Mouse (Mus musculus) lung, embryonic 16.5 days (tissue): ENCODE data around the gene Epas1. TPM values are rescaled to one million over a fixed set of nuclear protein-coding genes. Genes with fewer than 3 reads are reported as not detected.

Experiments
- ATAC-seq: fragments of 200-750 bp; cut with Nextera tagmentation; 2 replicates; pipeline ENCODE4 v1.8.0; 2017; ENCODE audit warnings: low read depth, mild to moderate bottlenecking, moderate library complexity
- H3K27ac ChIP-seq: fragments of 300-500 bp; sonication (generic); 2 replicates; pipeline ENCODE4 v1.5.1; 2014; ENCODE audit warnings: mild to moderate bottlenecking, control low read depth, low read length
- H3K27me3 ChIP-seq: fragments of 300-500 bp; sonication (generic); 2 replicates; pipeline ENCODE4 v1.6.1; 2014; ENCODE audit warnings: low read depth, low read length, mixed read lengths; ENCODE audit not compliant: control insufficient read depth, insufficient read depth
- H3K36me3 ChIP-seq: fragments of 300-500 bp; sonication (generic); 2 replicates; pipeline ENCODE4 v1.6.1; 2014; ENCODE audit warnings: low read length; ENCODE audit not compliant: control insufficient read depth, insufficient read depth
- H3K4me1 ChIP-seq: fragments of 300-500 bp; sonication (generic); replicated peaks from 2 replicates; pipeline ENCODE4 v1.6.1; 2014; ENCODE audit warnings: low read length, mixed read lengths; ENCODE audit not compliant: control insufficient read depth, insufficient read depth
- H3K4me2 ChIP-seq: fragments of 300-500 bp; sonication (generic); 2 replicates; pipeline ENCODE4 v1.6.1; 2014; ENCODE audit warnings: low read depth, low read length, control low read depth
- H3K4me3 ChIP-seq: fragments of 300-500 bp; sonication (generic); 2 replicates; pipeline ENCODE4 v1.5.1; 2014; ENCODE audit warnings: mild to moderate bottlenecking, low read length, control low read depth
- H3K9ac ChIP-seq: fragments of 300-500 bp; sonication (generic); 2 replicates; pipeline ENCODE4 v1.6.1; 2014; ENCODE audit warnings: low read length, control low read depth
- H3K9me3 ChIP-seq: fragments of 300-500 bp; sonication (generic); 2 replicates; pipeline ENCODE4 v1.6.1; 2016; ENCODE audit warnings: low read length; ENCODE audit not compliant: control insufficient read depth
- WGBS: fragments of 180-500 bp; shearing (Covaris S2); extraction: QIAGEN DNeasy Blood & Tissue Kit; methylation state at CpG from one replicate; pipeline ENCODE4 v1.1.7; 2014; 5-methylcytosine and 5-hydroxymethylcytosine counted together
- polyA plus RNA-seq: library from polyadenylated mRNA; unstranded; fragments of >200 nt; fragmentation: Nextera tagmentation; extraction: Ambion mirVana; gene quantifications from 2 replicates; pipeline ENCODE4 v1.2.1, GENCODE M21; 2015

Gene Epas1
- polyA plus RNA-seq, 1 experiment from 2014 or later = 14.5 TPM

DNA sequence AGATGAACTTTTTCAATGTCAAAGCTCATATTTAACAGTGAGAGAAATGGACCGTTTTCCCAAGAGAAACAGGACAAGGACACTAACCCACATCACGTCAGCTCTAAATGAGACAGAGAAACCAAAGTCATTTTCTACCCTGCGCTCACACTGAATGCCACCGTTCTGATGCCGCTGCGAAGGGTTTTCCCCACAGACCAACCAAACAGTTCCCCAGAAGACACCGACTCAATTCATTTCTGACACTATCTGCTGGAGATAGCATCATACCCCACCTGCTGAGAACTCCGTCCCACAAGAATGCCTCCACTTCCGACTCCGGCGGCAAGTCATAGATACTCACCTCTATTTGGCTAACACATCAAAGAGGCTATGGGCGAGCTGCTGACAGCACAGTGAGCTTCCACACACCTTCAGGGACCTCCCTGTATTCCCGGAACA lies 99.1 kb downstream of the Epas1 start:
- H3K36me3 ChIP-seq = no peaks in the 10 kb centered on the region
- no peak for ATAC-seq
- no peaks in the 10 kb centered on the region for H3K27me3 ChIP-seq
- no peak overlapping the region for H3K4me3 ChIP-seq
- no peak overlapping the region for H3K27ac ChIP-seq
- H3K9me3 ChIP-seq = no peaks in the 10 kb centered on the region
- no peak overlapping the region for H3K9ac ChIP-seq
- 57% methylated on average over 13 of the region's 13 CpGs for WGBS
- no peaks in the 10 kb centered on the region for H3K4me1 ChIP-seq
- H3K4me2 ChIP-seq = no peak overlapping the region

DNA sequence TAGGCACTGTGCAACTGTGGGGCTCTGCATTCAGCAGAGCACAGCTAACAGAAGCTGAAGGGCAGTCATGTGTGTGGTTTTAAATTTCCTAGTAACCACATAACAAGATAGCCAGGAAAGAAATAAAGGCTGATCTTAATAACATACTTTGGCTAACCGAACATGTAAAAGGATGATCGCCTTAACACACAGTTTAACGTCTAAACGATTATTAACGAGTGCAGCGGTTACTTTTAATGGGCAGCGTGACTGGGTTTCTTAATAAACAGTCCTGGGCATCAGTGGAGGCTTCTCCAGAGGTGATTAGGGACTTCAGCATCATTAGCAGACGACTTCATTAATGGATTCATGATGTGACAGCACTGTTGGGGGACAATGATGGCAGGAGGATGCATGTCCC lies 117.1 kb downstream of the Epas1 start:
- Histone ChIP-seq H3K4me2 (no peak overlapping the region), H3K27ac (no peak overlapping the region), H3K9me3 (no peaks in the 10 kb centered on the region), H3K36me3 (no peaks in the 10 kb centered on the region), H3K9ac (no peak overlapping the region), H3K27me3 (no peaks in the 10 kb centered on the region), H3K4me3 (no peak overlapping the region), H3K4me1 (no peaks in the 10 kb centered on the region)
- 84% methylated on average over 8 of the region's 8 CpGs for WGBS
- ATAC-seq = no peak

DNA sequence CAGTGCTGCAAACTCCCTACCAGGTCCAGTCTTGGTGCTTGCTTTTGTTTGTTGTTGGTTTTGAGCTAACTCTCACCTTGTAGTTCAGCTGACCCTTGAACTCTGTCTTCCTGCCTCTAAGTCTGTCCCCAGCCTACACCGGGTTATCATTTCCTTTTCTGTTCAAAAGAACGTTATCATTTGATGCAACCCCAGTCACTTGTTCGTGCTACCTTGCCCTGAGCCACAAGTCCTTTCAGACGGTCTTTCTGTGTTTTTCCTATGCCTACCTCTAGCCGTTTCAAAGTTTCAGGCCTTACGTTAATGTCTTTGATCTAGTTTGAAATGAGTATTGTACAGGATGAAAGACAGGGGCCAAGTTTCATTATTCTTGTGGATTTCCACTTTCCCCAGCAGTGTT lies 119.1 kb downstream of the Epas1 start:
- Histone ChIP-seq H3K9me3 (no peaks in the 10 kb centered on the region), H3K36me3 (no peaks in the 10 kb centered on the region), H3K27ac (no peak overlapping the region), H3K27me3 (no peaks in the 10 kb centered on the region), H3K4me3 (no peak overlapping the region), H3K4me2 (no peak overlapping the region), H3K4me1 (no peaks in the 10 kb centered on the region), H3K9ac (no peak overlapping the region)
- ATAC-seq = no peak
- WGBS = 54% methylated on average over 6 of the region's 6 CpGs

DNA sequence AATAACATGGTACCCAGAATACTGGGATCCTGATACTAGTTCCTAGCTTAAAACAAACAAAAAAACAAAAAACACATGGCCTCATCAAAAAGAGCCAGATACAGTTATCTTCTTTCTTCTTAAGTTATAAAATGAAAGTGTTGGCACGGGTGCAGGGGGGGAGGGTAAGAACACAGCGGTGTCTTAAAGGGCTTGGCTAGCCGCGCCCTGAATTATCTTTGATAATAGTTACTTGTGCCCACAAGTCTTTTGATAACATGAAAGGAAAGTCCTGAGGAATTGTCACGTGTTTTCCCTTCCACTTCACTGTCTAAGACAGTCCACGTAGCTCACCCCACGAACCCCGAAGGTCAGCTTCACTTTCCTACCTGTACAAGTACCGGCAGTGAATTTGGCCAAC lies 123.4 kb downstream of the Epas1 start:
- Histone ChIP-seq H3K36me3 (no peaks in the 10 kb centered on the region), H3K27me3 (no peaks in the 10 kb centered on the region), H3K9me3 (no peaks in the 10 kb centered on the region), H3K4me2 (no peak overlapping the region), H3K9ac (no peak overlapping the region), H3K27ac (no peak overlapping the region), H3K4me1 (no peaks in the 10 kb centered on the region), H3K4me3 (no peak overlapping the region)
- ATAC-seq = no peak
- 76% methylated on average over 9 of the region's 9 CpGs for WGBS

DNA sequence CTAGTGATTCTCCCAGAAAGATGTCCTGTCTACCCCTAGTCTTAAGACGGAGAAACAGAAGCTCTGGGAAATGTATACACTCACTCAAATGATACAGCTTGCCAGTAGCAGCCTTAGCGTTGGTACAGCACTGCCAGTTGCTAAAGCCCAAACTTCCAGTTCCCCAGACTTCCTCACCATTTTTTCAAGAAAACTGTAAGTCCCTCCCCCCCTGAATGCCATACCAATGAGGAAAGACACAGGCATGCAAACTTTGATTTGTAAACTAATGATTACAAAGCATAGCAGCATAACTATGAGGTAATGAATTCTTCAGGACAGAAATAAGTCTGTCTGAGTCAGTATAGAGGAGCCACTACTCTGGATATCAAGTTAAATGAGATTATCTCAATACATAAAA lies 124.2 kb downstream of the Epas1 start:
- H3K4me1 ChIP-seq = no peaks in the 10 kb centered on the region
- 47% methylated on average over 2 of the region's 2 CpGs for WGBS
- no peak overlapping the region for H3K4me3 ChIP-seq
- H3K27me3 ChIP-seq = no peaks in the 10 kb centered on the region
- H3K27ac ChIP-seq = no peak overlapping the region
- H3K36me3 ChIP-seq = no peaks in the 10 kb centered on the region
- H3K9ac ChIP-seq = no peak overlapping the region
- no peaks in the 10 kb centered on the region for H3K9me3 ChIP-seq
- H3K4me2 ChIP-seq = no peak overlapping the region
- no peak for ATAC-seq

DNA sequence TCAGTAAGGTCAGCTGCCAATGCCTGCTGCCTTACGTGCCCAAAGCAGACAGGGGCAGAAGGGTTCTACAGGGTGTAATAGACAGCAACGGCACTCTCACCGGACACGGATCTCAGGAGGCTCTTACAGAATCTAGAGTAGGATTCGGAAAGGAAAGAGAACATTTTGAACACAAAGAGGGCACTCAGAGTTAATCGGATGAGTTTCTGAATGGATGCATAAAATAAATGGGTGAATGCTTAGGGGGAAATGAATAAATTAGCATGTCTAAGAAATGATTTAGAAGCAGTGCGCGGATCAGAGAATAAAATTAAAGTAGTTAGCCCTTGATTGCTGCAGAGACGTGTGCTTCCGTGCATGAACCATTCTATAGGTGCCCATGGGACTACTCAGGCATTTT lies 126.6 kb downstream of the Epas1 start:
- Histone ChIP-seq H3K27me3 (no peaks in the 10 kb centered on the region), H3K36me3 (no peaks in the 10 kb centered on the region), H3K4me1 (no peaks in the 10 kb centered on the region), H3K9ac (no peak overlapping the region), H3K27ac (no peak overlapping the region), H3K4me2 (no peak overlapping the region), H3K9me3 (no peaks in the 10 kb centered on the region), H3K4me3 (no peak overlapping the region)
- 85% methylated on average over 10 of the region's 10 CpGs for WGBS
- no peak for ATAC-seq

DNA sequence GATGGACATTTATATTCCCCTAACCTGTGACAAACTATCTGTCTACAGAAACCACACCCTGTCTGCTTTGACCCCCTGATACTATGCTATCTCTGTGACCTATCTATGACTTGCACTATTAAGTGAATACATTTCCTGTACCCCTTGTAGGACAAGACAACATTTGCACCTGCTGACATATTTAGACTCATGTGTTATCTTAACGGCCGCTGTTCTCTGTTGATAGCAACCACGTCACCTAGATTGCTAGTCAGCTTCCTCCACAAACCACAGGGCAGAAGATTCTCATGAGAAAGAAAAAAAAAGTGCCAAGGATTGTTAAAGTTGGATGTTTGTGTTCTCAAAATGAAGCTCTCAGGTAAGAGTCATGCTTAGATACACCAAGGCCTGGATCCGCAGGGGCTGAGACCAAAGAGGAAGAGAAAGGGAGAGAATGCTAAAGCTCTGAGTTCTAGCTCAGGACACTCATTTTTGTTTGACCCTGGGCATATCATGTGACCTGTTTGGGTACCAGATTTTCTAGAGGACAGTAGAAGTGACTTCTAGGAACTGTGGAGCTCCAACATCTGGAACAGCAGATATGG lies 127.1 kb downstream of the Epas1 start:
- no peaks in the 10 kb centered on the region for H3K9me3 ChIP-seq
- H3K36me3 ChIP-seq = no peaks in the 10 kb centered on the region
- ATAC-seq = no peak
- no peaks in the 10 kb centered on the region for H3K4me1 ChIP-seq
- no peak overlapping the region for H3K9ac ChIP-seq
- H3K4me3 ChIP-seq = no peak overlapping the region
- H3K27ac ChIP-seq = no peak overlapping the region
- WGBS = 63% methylated on average over 4 of the region's 4 CpGs
- H3K27me3 ChIP-seq = no peaks in the 10 kb centered on the region
- no peak overlapping the region for H3K4me2 ChIP-seq

Other genes with a start within 250 kb of the Epas1 start
- gene Gm10309, start 248.5 kb upstream of the Epas1 start, polyA plus RNA-seq = 0.54 and 0.55 TPM in 2 replicates
- gene Tmem247, start 163.6 kb downstream of the Epas1 start, polyA plus RNA-seq = not detected in 2 replicates
- not detected in 2 replicates for gene Atp6v1e2, start 194.2 kb downstream of the Epas1 start, polyA plus RNA-seq
- gene Rhoq, start 209.4 kb downstream of the Epas1 start, polyA plus RNA-seq = 10.3 and 11.2 TPM in 2 replicates